Mouse (Mus musculus) embryonic facial prominence, embryonic 10.5 days (tissue): ENCODE data around the gene Naip5. TPM values are rescaled to one million over a fixed set of nuclear protein-coding genes. Genes with fewer than 3 reads are reported as not detected.
"Not testable (repeated sequence)": the region's sequence is repeated elsewhere in the genome, so short reads cannot be mapped to it uniquely, and the experiment has no call there.

Source experiments
- DNase-seq: peaks from one replicate; pipeline ENCODE4 v3.0.0-alpha.2; 2017; ENCODE audit warnings: low spot score
- H3K27ac ChIP-seq: fragments of 300-500 bp; sonication (generic); replicated peaks from 2 replicates; pipeline ENCODE4 v1.5.1; 2016; ENCODE audit warnings: mild to moderate bottlenecking
- H3K27me3 ChIP-seq: fragments of 300-500 bp; sonication (generic); replicated peaks from 2 replicates; pipeline ENCODE4 v1.6.1; 2016; ENCODE audit warnings: low read depth, mild to moderate bottlenecking; ENCODE audit not compliant: poor library complexity, severe bottlenecking
- H3K36me3 ChIP-seq: fragments of 300-500 bp; sonication (generic); replicated peaks from 2 replicates; pipeline ENCODE4 v1.6.1; 2016; ENCODE audit warnings: mild to moderate bottlenecking, moderate library complexity
- H3K4me1 ChIP-seq: fragments of 300-500 bp; sonication (generic); 2 replicates; pipeline ENCODE4 v1.6.1; 2016
- H3K4me3 ChIP-seq: fragments of 300-500 bp; sonication (generic); 2 replicates; pipeline ENCODE4 v1.5.1; 2016; ENCODE audit warnings: mild to moderate bottlenecking, moderate library complexity
- H3K9me3 ChIP-seq: fragments of 300-500 bp; sonication (generic); 2 replicates; pipeline ENCODE4 v1.6.1; 2016; ENCODE audit warnings: mild to moderate bottlenecking
- WGBS: fragments of 180-500 bp; shearing (Covaris S2); methylation state at CpG from one replicate; pipeline ENCODE4 v1.1.7; 2016; 5-methylcytosine and 5-hydroxymethylcytosine counted together
- polyA plus RNA-seq: library from polyadenylated mRNA; unstranded; fragments of >200 nt; fragmentation: Nextera tagmentation; extraction: Ambion mirVana; gene quantifications from 2 replicates; pipeline ENCODE4 v1.2.1, GENCODE M21; 2016

Gene Naip5
- 0.06 and 0.14 TPM in 2 replicates for polyA plus RNA-seq

DNA sequence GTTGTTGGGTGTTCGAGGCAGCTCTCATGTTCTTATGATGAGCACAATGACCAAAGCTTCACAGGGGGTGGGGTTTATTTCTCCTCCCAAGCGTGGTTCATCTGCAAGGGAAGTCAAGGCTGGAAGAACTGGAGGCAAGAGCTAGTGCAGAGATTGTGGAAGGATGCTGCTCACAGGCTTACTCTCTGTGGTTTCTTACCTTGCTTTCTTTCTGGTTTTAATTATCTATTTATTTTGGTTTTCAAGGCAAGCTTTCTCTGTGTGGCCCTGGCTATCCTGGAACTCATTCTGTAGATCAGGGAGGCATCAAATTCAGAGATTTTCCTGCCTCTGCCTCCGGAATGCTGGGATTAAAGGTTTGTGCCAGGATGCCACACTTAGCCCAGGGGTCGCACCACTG, at the start of gene Naip5:
TSS of gene Naip5 (minus strand) at position 101 of the 400 bp plus-strand sequence.
- H3K9me3 ChIP-seq, H3K36me3 ChIP-seq, H3K27me3 ChIP-seq, H3K27ac ChIP-seq, H3K4me3 ChIP-seq, DNase-seq, H3K4me1 ChIP-seq: not testable (repeated sequence)
- WGBS = 80% methylated on average over 4 of the region's 4 CpGs

DNA sequence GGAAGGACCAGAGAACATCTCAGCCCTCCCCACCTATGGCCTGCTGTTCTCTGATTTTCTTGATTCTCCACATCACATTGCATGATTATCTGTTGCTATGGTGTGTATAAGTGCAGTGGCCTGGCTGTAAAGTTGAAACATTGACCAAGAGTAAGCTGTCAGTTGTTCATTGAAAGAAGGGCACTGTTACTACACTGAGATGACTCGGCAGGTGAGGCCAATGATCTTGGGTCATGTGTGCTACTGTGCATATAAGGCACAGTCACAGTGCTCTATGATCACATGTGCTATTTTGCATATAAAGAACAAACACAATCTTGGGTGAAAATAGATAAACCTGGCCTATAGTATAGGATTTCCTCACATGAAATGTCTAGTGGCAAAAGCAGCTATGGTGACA, 38.5 kb upstream of the Naip5 start:
- no peaks in the 10 kb centered on the region for H3K36me3 ChIP-seq
- 81% methylated on average over 1 of the region's 1 CpGs for WGBS
- H3K4me1 ChIP-seq = no peaks in the 10 kb centered on the region
- H3K27me3 ChIP-seq = no peaks in the 10 kb centered on the region
- DNase-seq = no peak
- no peak overlapping the region for H3K4me3 ChIP-seq
- no peak overlapping the region for H3K27ac ChIP-seq
- no peaks in the 10 kb centered on the region for H3K9me3 ChIP-seq

DNA sequence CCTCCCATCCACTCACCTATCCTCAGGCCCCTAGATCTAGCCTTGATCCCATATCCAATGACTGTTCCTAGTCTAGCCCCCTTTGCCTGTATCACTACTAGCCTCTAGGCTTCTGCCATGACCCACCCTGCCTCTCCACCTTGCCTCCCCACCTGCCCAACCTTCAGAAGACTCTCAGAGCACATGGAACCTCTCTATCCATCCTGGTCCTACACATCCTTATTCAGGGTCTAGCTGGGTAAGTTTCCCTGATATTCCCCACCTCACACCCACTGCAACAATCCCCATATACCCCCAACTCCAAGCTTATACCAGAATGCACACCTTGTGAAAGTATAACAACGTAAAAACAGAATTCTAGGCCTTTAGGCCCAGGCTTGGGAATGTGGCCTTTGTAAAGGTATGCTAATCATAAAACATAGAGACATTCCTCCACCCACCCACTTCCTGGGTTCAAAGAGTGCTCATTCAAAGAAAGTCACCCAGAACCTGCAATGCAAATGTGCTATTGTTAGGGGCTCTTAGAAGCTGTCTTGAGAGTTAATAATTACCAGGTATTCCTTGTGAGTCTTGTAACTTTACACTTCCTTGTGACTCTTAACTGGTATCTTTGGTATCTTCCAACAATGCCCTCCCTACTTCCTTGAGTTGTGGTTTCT, 25.5 kb upstream of the Naip5 start:
- not testable (repeated sequence) for H3K4me3 ChIP-seq, DNase-seq, H3K27me3 ChIP-seq, H3K4me1 ChIP-seq, H3K27ac ChIP-seq, H3K9me3 ChIP-seq, H3K36me3 ChIP-seq
- no CpG with 5 or more reads among the region's 1 CpGs for WGBS

DNA sequence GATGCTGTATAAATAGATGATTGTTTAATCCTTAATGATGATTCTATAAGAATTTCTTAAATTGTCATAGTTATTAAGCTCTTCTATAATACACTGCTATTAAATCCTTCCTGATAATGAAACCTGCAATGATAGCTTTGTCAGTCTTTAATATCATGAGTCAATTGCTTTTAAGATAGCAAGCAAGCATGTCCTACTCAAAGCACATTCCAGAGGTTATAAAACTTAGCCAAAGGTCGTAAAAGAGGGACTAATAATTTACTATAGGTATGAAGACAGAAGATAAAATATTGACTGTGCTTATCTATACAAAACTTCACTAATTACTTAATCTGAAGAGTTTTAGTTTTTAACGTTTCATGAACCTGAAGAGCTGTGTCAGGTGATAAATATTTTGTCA, 10.9 kb upstream of the Naip5 start:
- H3K36me3 ChIP-seq, H3K27ac ChIP-seq, H3K4me3 ChIP-seq, H3K9me3 ChIP-seq, DNase-seq, H3K27me3 ChIP-seq, H3K4me1 ChIP-seq: not testable (repeated sequence)
- 73% methylated on average over 2 of the region's 2 CpGs for whole genome bisulfite sequencing

DNA sequence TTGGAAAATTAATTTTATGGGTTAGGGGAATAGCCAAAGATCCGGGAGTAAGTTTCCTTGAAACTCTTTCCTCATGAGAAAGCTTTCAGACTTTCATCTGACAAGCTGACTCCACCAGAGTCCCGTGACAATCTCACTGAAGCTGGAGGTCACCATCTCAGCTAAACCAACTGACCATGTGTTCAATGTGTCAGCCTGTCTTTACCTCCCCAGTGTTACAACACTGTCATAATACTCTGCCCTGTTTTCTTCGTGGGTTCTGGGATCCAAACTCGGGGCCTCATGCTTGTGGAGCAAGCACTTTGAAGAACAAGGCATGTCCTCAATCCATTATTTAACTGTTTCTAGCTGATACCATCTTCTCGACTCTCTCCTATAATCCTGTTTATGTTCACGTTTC, 9.8 kb upstream of the Naip5 start:
- H3K36me3 ChIP-seq, H3K9me3 ChIP-seq, H3K27ac ChIP-seq, H3K27me3 ChIP-seq, H3K4me3 ChIP-seq, DNase-seq, H3K4me1 ChIP-seq: not testable (repeated sequence)
- 93% methylated on average over 6 of the region's 6 CpGs for WGBS

DNA sequence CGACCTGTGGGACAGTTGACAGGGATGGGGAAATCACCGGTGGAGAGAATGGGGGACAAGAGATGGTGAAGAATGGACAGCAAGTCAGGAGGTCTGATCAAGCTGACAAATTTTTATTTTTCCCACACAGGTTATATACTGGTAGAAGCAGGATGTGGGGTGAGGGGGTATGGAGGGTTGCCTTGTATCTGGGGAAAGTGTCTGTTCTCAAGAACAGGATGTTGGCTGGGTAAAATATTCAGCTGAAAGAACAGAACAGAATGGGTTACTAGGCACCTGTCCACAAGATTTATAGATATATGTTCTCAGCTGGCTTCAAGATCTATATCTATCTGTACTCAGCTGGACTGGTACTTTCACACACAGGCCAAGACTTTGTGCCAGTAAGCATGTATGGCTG, 5.8 kb upstream of the Naip5 start:
- H3K36me3 ChIP-seq, H3K27ac ChIP-seq, H3K27me3 ChIP-seq, H3K4me1 ChIP-seq, DNase-seq, H3K4me3 ChIP-seq, H3K9me3 ChIP-seq: not testable (repeated sequence)
- WGBS = 92% methylated on average over 2 of the region's 2 CpGs

DNA sequence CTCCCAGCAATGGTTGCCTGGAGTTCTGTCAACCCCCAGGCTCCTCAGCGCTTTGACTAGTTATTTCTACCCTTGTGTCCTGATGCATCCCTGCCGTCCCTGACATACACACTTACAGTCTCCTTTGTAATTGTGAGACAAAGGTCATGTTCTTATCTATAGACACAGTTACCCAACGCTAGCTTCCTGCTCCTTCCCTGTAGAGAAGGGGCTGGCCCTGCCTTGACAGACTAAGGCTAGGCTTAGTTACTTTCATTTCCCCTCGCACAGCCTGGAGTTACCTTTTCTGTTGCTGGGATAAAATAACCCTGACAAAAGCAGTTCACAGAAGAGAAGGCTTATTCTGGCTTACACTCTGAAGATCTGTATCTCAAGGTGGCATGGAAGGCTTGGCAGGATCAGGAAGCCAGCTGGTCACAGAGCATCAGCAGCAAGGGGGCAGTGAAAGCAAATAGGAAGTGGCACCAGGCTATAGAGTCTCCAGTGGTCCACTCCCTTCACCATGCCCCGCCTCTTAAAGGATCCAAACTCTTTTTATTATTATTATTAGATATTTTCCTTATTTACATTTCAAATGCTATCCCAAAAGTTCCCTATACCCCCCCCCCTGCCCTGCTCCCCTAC, 885 bp upstream of the Naip5 start:
- 78% methylated on average over 5 of the region's 5 CpGs for WGBS

DNA sequence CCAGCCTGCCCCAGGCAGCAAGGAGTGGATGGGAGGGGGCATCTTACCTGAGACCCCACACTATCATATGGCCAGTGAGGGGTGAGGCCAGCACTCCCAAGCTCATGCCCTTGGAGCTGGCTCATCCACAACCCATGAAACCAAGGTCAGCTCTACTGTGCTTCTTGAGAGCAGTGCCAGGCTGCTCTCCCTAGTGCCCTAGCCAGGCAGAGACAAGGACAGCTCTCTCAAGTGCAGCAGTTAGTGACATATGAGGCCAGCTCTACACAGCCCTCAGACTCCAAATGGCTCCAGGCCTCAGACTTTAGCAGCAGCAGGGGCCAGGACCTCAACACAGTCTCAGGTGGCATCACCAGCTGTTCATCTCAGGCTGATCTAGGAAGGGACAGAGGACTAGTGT, 2.4 kb downstream of the Naip5 start:
- no peaks in the 10 kb centered on the region for H3K4me1 ChIP-seq
- H3K4me3 ChIP-seq = no peak overlapping the region
- DNase-seq = no peak

More for the DNA sequence above, 885 bp upstream of the Naip5 start:
- not testable (repeated sequence) for H3K36me3 ChIP-seq, H3K4me1 ChIP-seq, DNase-seq, H3K9me3 ChIP-seq, H3K4me3 ChIP-seq, H3K27me3 ChIP-seq, H3K27ac ChIP-seq

DNA sequence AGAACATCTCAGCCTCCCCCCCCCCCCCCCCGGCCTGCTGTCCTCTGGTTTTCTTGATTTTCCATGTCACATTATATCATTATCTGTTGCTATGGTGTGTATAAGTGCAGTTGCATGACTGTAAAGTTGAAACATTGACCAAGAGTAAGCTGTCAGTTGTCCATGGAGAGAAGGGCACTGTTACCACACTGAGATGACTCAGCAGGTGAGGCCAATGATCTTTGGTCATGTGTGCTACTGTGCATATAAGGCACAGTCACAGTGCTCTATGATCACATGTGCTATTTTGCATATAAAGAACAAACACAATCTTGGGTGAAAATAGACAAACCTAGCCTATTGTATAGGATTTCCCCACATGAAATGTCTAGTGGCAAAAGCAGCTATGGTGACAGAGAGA, 32.4 kb downstream of the Naip5 start:
- H3K27ac ChIP-seq, H3K27me3 ChIP-seq, H3K9me3 ChIP-seq, H3K4me3 ChIP-seq, DNase-seq, H3K4me1 ChIP-seq, H3K36me3 ChIP-seq: not testable (repeated sequence)
- 90% methylated on average over 1 of the region's 1 CpGs for WGBS

More for the DNA sequence above, 2.4 kb downstream of the Naip5 start:
- Histone ChIP-seq H3K27me3 (no peaks in the 10 kb centered on the region), H3K27ac (no peak overlapping the region), H3K9me3 (no peaks in the 10 kb centered on the region), H3K36me3 (no peaks in the 10 kb centered on the region)

DNA sequence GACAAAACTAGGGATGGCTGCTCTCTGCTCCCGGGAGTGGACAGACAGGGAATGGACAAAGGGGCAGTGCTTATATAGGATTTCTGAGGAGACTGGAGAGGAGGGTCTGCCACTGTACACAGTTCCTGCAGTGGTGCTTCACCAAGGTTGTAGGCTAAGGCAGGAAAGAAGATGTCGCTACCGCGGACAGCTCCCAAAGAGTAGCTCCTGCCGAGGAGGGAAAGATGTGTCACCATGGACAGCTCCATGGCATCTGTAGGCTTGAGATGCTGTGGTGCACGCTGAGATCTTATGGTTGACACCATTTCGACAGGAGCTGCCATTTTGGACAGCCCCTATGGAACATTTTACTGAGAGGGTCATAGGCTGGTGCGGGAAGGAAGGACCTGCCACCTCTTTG, 35.6 kb downstream of the Naip5 start:
- Histone ChIP-seq H3K9me3 (0 out of 2 replicates have a peak, but pooled peaks cover 2% of the 10 kb centered on the region), H3K27me3 (no peaks in the 10 kb centered on the region), H3K27ac (no peak overlapping the region), H3K36me3 (no peaks in the 10 kb centered on the region), H3K4me1 (no peaks in the 10 kb centered on the region), H3K4me3 (no peak overlapping the region)
- peak; percentile 72 for DNase-seq
- 29% methylated on average over 8 of the region's 8 CpGs for WGBS

DNA sequence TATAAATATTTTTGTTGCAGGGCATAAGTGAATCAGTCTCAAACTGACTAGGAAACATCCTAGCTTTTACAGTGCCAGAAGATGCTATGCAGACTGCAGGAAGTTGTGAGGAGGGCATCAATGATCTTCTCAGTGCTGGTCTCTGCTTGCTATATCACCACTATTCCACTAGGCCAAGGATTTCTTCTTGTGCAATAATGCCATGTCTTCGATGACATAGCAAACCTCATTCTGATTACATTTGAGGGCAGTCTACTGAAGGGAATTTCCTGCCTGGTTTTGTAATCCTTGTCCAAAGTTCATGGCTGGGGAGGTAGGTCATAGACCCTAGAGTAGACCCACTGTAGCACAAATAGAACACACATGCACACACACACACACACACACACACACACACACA, 42.8 kb downstream of the Naip5 start:
- Histone ChIP-seq H3K27me3 (no peaks in the 10 kb centered on the region), H3K9me3 (0 out of 2 replicates have a peak, but pooled peaks cover 2% of the 10 kb centered on the region), H3K36me3 (no peaks in the 10 kb centered on the region), H3K4me3 (no peak overlapping the region), H3K4me1 (no peaks in the 10 kb centered on the region), H3K27ac (no peak overlapping the region)
- DNase-seq = no peak
- WGBS = 88% methylated on average over 1 of the region's 1 CpGs

DNA sequence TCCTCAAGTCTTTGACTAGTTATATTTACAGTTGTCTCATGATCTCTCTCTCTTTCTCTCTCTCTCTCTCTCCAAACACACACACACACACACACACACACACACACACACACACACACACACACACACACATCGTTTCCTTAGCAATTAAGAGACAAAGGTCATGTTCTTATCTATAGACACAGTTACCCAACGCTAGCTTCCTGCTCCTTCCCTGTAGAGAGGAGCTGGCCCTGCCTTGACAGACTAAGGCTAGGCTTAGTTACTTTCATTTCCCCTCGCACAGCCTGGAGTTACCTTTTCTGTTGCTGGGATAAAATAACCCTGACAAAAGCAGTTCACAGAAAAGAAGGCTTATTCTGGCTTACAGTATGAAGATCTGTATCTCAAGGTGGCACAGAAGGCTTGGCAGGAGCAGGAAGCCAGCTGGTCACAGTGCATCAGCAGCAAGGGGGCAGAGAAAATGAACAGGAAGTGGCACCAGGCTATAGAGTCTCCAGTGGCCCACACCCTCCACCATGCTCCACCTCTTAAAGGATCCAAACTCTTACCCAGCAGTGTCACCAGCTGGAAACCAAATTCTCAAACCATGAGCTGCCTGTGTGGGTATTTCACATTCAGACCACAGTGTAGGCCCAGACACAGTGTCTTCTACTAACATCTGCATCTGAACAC, 44.3 kb downstream of the Naip5 start, which contains the start of gene Naip2:
TSS of gene Naip2 (minus strand) at position 434 of the 675 bp plus-strand sequence.
- H3K36me3 ChIP-seq, H3K4me3 ChIP-seq, H3K4me1 ChIP-seq, H3K27me3 ChIP-seq, H3K9me3 ChIP-seq, H3K27ac ChIP-seq, DNase-seq: not testable (repeated sequence)
- WGBS = 76% methylated on average over 3 of the region's 3 CpGs

DNA sequence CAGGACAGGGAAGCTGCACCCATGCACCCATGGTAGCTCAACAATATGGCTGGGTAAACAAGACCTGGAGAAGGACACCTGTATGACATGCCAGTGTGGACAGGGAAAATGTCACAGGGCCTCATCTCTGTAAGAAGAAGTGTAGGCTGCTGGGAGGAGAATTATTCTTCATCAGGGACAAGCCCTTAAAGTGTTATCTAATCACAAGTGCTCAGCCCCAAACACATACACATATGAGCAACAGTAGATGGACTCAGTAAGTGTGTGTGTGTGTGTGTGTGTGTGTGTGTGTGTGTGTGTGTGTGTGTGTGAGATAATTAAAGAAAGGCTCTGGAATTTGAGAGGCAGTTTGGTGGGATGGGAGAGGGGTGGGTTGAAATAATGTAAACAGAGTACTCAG, 45.3 kb downstream of the Naip5 start:
- Histone ChIP-seq H3K36me3 (no peaks in the 10 kb centered on the region), H3K4me3 (no peak overlapping the region), H3K4me1 (no peaks in the 10 kb centered on the region), H3K27ac (no peak overlapping the region), H3K9me3 (no peaks in the 10 kb centered on the region), H3K27me3 (no peaks in the 10 kb centered on the region)
- no peak for DNase-seq
